Mouse (Mus musculus) Muller cell, postnatal 12 days (primary cell): ENCODE results near the gene 6430550D23Rik.

Experiments used
- DNase-seq: peaks from one replicate; pipeline ENCODE4 v3.0.0-alpha.2; 2015; ENCODE audit errors: inconsistent ontology term

6430550D23Rik gene

DNA sequence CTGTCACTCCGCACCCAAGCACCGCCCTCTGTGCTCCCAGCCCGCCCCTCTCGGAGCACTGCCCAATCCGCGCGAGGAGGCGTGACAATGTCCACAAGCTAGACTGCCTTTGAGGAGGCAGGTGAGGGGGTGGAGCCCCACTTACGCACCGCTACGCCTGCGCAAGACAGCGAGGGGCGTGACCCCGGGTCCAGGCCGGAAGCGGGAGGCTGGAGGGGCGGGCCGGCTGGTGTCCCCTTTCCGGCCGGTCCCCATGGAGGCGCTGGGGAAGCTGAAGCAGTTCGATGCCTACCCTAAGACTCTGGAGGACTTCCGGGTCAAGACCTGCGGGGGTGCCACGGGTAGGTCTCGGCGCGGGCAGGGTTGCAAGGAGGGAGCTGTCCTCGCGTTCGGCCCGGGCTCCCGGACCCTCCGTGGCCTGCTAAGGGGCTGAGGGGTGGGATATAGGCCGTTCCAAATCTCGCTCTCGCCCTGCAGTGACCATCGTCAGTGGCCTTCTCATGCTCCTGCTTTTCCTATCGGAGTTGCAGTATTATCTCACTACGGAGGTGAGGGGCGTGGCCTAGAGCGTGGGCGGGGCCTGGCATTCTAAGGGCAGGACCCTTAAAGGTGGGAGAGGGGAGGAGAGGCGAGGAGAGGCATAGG lies at the start of gene 6430550D23Rik, which contains the start of gene Ergic3:
Gene 6430550D23Rik (minus strand): TSS at position 90 of the 645 bp plus-strand sequence.
Gene Ergic3 (plus strand): TSS at position 158 of the 645 bp plus-strand sequence.
- peak; percentile 99 for DNase-seq

DNA sequence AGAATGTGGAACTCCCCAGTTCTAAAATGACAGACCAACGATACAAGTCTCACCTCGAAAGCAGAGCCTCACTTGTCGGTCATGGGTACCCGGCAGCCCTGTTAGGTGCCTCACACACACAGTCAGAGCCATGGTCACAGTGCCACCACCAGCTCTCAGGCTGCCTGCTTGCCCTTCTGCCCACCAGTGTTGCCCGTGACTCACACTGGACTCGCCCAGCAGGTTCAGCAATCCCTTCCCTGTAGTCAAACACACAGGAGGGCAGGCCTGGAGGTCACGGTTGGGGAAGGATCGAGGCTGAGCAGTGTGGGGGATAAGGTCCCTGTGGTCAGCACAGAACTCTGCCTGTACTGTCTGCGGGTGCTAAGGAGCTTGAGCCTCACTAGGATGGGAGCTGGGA lies 45.0 kb upstream of the 6430550D23Rik start, which contains the start of gene Fer1l4:
Gene Fer1l4 (minus strand): TSS at position 132 of the 400 bp plus-strand sequence.
- DNase-seq, result no peak

DNA sequence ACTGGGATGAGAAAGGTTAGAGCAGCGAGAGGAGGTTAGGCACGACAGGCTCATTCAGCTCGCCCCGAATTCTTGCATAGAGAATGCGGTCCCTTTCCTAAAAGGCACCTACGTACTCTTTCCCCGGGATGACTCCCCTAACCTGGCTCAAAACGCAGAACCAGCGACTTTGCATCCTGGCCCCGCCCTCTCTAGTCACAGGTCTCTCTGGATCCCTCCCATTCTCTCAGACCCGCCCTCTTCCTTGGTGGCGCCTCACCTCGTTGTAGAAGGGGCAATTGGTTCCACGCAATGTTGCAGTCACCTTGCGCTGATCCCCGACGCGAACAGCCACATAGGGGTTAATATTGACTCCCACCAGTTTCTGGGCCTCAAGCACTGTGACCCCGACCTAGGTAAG lies 40.2 kb upstream of the 6430550D23Rik start:
- DNase-seq, result no peak

DNA sequence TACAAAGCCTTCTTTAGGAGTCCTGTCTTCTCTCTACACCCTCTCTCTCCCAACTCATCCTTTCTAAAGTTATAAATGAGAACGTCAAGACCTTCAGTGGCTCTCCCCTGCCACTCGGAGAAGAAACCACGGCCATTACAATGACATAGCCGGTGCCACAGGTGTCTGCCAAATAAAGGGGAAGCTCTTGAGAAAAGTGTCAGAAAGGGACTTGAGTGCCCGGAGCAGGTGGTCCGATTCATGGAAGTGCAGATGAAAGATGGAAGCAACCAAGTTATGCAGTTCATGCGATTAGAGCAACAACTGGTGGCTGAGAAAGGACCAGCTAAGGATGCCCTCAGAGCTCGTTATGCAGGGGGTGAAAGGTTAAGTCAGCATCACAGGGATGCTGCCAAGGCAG lies 35.1 kb upstream of the 6430550D23Rik start:
- no peak for DNase-seq

DNA sequence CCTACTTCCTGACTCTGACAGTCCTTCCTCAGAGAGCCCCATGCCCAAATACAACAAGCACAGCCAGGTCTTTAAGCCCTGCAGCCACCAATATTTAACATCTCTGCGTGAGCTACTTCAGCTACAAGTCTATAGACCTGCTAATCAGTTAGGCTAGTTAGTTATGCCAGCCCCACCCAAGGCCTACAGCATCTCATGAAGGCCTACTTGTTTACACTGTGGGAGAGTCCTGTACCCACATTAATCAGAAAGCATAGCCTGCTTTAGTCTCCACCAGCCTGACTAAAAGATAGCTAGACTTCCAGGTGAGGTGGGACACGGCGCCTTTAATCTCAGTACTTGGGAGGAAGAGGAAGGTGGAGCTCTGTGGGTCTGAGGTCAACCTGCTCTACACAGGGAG lies 31.6 kb upstream of the 6430550D23Rik start:
- no peak for DNase-seq

DNA sequence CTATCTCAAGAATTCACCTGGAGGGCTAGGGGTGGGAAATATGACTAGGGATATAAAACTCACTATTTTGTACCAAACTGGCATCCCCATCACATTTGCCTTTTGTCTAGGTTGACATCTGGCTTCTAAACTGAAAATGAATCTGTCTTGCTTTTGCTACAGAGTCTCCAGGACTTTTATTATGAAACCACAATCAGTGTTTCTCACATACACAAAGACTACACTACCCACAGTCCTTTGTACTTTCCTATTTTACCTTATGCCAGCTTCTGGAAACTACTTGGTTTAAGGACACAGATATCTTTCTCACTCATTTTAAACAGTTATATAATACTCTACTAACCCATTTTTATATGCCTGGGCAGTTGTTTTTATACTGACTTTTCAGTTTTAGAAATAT lies 17.7 kb upstream of the 6430550D23Rik start:
- DNase-seq, result no peak

DNA sequence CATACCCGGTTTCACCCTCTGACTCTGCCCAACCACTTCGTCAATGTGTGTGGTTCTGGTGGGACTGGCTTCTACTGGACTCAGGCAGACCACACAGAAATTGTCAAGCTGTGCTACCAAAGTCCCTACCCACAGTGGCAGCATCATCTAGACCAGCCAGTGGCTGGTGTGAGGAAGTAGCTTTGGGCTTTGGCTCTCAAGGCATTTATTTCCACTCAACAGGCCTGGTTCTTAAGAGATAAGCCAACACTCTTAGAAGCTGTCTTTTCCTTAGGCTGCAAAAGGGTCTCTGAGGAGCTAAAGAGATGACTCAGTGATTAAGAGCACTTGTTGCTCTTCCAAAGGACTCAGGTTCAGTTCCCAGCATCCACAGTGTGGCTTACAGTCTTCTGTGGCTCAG lies 14.0 kb upstream of the 6430550D23Rik start:
- DNase-seq, result no peak

DNA sequence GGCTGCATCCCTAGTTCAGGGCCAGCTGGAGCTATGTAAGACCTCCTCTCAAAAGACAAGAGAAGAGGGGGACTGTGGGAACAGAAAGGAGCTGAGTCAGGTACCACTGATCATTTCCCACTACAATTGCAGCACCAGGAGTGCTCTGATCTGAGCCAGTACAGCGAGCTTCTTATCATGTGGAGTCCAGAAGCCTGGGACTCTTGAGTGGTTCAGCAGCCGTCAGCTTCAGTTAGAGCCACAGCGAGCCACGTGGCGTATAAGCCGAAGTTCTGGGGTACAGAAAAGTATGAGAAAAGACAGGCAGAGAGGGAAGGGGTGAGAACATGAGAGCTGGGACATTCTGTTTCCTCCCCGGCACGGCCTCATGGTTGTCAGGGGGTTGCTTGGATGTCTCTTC lies 13.4 kb upstream of the 6430550D23Rik start:
- DNase-seq, result no peak

DNA sequence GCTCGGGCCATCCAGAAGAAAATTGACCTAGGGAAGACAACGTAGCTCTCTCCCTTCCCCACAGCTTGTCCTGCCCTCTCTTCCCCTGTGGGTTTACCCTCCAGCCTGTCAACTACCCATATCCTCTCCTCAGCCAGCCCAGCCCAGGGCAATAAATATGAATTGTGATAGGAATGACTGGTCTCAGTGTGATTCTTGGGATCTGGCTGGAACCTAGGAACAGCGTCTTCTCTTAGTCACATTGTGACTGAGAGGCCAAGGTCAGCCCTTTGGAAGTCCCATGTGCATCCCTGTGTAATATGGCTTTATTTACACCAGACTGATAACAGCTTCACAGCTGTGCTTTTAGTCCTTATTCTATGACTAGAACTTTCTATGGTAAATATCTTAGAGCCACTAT lies 10.3 kb upstream of the 6430550D23Rik start:
- no peak for DNase-seq

DNA sequence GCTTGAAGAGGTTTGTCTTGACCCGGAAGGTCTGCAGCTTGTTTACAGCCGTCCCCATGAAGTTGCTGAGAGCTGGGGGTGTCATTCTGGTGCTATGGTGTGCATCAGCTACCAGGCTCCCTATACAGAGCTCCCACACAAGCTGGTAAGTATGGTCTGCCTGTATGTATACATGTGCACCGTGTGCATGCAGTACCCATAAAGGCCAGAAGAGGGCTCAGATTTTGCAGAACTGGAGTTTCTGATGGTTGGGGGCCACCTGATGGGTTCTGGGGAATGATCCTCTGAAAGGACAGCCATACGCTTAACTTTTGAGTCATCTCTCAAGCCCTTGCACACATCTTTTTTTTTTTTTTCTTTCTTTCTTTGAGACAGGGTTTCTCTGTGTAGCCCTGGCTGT lies 2.4 kb downstream of the 6430550D23Rik start:
- DNase-seq, result no peak

DNA sequence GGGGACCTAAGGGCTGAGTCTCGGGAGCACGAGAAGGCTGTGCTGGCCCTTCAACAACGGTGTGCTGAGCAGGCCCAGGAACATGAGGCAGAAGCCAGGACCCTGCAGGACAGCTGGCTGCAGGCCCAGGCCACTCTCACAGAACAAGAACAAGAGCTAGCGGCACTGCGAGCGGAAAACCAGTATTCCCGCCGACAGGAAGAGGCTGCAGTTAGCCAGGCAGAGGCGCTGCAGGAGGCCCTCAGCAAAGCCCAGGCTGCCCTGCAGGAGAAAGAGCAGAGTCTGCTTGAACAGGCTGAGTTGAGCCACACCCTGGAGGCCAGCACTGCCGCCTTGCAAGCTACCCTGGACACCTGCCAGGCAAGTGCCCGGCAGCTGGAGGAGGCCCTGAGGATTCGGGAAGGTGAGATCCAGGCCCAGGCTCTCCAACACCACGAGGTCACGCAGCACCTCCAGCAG lies 15.9 kb downstream of the 6430550D23Rik start:
- peak; percentile 43 for DNase-seq

DNA sequence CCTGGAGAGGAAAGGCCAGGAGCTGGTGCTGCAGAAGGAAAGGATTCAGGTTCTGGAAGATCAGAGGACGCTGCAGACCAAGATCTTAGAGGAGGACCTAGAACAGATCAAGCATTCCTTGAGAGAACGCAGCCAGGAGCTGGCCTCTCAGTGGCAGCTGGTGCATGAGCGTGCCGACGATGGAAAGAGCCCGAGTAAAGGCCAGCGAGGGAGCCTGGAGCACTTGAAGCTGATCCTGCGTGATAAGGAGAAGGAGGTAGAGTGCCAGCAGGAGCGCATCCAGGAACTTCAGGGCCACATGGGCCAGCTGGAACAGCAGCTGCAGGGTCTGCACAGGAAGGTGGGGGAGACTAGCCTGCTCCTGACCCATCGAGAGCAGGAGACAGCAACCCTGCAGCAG lies 16.6 kb downstream of the 6430550D23Rik start:
- no peak for DNase-seq

DNA sequence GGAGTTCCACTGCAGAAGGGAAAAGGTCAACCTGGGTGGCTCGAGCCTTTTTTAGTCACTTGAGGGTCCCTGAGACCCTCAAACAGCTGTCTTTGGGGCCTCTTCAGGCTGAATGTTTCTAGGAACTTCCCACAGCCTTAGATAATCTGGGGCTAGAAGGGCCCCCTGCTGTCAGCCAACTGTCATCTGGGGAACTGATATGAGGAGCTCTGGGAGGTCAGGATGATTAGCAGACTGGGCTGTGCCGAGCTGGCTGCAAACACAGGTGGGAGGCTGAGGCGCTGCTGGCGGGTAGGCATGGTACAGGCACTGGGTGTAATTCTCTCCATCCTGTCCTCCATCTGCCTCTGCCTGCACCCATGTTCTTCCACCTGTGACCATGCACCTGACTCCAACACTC lies 18.7 kb downstream of the 6430550D23Rik start:
- DNase-seq, result no peak

DNA sequence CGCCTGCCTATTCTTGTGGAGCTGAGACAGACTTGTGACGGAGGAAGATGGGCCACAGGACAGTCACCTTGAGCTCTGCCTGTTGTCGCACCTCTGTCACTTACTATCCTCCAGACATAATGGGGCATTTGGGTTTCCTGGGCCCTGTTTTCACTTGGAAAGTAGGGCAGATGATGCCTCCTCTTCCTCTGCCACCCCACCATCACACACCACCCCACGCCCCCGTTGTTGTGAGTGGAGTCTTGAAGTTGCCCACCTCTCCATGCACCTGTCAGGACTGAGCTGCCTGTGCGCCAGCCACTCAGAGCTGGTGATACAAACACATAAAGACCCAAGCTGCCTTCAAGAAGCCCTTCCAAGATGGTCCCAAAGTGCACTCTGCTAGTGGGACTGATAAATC lies 20.6 kb downstream of the 6430550D23Rik start:
- no peak for DNase-seq

DNA sequence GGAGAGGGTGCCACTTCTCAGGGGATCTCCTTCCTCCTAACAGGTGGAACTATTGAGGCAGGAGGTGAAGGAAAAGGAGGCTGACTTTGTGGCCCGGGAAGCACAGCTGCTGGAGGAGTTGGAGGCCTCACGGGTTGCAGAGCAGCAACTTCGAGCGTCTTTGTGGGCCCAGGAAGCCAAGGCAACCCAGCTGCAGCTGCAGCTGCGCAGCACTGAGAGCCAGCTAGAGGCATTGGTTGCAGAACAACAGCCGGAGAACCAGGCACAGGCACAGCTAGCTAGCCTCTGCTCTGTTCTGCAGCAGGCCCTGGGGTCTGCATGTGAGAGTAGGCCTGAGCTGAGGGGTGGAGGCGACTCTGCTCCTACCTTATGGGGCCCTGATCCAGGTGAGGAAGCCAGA lies 22.0 kb downstream of the 6430550D23Rik start:
- DNase-seq, result no peak

DNA sequence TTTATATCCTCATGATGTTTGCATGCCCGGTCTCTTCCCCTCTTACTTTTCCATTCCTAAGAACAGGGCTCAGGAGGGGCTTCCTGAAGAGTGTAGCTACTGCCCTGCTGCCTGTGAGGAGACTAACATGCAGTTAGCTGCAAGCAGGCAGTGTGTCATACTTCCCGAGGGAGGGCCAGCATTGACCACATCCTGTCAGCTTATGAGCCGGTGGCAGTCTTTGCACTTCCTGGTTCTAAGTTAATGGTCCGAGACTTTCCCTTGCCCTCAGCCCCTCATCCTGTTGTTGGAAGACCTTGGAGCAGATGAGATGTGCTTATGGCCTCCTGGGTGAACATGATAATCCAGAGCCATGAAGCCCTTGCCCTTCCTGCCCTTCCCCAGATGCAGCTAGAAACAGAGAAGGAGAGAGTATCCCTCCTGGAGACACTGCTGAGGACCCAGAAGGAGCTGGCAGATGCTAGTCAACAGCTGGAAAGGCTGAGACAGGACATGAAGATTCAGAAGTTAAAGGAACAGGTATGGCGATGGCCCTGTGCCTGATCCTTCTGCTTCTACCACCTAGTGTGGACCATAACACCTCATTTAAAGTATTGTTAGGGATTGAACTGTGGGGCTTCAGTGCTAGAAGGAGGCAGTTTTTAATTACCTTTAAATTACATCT lies 28.3 kb downstream of the 6430550D23Rik start:
- no peak for DNase-seq

DNA sequence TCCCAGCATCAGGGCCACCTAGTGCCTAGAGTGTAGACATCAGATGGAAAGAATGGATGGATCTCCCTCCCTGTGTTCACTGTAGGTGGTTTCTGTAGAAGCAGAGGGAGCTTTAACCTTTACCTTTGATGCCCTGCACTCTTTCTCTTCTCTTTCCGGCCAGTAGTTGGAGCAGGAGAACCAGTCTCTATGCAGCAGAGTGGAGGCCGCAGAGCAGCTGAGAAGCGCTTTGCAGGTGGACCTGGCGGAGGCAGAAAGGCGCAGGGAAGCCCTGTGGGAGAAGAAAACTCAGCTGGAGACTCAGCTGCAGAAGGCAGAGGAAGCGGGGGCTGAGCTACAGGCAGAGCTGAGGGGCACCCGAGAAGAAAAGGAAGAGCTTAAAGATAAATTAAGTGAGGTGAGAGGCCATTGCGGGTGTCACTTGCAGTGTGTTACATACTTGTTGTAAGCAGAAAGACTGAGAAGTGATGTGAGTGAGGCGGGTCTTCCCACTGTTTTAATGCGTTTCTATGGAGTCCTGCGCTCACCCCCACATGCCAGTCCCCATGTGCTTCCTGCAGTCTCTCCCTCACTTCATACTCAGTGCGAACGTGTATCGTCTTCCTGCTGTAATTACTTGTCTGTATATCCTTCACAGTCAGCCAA lies 33.6 kb downstream of the 6430550D23Rik start:
- DNase-seq, result no peak

DNA sequence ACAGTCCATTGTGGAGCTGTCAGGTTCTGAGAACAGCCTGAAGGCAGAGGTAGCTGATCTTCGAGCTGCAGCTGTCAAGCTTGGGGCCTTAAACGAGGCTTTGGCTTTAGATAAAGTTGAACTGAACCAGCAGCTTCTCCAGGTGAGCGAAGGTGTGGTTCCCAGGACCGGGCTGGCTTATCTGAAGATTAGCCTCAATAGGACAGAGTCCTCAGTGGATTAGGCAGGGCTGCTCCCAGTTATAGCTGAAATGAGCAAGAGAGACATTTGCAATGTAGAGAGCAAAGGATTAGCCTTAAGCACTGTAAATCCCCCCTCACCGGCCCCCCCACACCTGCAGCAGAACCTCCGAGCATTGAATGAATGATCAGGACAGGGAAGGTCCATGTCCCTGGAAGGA lies 34.4 kb downstream of the 6430550D23Rik start:
- no peak for DNase-seq

DNA sequence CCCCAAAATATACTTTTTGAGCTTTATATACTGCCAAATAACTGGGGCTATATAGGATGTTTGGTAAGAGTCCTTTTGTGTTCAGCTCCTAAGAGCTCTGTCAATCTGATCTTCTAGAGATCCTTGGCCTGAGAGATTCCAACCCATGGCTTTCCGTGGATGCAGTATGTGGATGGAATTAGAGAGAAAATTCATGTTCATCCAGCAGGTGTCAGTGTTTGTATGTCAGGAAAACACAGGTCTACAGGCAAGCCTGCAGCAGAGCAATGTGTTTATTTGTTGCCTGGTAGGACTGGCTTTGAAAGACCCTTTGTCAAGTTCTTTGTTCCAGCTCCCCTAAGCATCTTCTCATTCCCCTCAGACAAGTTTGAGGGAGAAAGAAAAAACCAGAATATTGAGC lies 44.8 kb downstream of the 6430550D23Rik start:
- DNase-seq, result no peak

DNA sequence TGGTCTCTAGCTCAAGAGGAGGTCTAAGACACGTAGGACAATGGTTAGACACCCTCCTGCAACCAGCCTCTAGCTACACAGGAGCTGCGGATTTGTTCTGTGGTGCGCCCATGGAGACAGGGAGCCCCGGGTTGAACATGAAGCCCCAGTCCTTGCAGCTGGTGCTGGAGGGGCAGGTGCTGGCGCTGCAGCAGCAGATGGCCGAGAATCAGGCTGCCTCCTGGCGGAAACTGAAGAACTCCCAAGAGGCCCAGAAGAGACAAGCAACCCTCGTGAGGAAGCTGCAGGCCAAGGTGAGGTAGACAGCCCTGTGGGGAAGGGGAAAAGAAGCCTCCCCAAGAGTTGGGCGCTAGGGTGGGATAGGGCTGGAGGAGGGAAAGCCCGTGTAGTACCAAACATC lies 45.9 kb downstream of the 6430550D23Rik start:
- DNase-seq, result no peak

DNA sequence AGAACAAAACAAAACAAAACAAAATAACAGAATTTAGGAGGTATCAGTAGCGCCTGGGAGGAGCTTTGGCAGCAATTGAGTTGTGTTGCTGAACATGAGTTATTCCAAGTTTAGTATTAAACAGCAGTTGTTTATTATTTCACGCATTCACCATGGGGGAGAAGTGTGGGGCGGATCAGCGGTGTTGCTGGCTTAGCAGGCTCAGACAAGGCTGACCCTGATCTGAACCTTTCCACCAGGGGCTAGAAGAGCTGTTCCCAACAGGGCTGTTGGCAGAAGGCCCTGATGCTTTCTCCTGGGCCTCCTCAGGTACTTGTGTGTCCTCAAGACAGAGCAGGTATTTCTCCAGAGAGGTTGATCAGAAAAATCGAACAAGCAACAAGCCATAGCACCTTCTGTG lies 47.8 kb downstream of the 6430550D23Rik start:
- no peak for DNase-seq

DNA sequence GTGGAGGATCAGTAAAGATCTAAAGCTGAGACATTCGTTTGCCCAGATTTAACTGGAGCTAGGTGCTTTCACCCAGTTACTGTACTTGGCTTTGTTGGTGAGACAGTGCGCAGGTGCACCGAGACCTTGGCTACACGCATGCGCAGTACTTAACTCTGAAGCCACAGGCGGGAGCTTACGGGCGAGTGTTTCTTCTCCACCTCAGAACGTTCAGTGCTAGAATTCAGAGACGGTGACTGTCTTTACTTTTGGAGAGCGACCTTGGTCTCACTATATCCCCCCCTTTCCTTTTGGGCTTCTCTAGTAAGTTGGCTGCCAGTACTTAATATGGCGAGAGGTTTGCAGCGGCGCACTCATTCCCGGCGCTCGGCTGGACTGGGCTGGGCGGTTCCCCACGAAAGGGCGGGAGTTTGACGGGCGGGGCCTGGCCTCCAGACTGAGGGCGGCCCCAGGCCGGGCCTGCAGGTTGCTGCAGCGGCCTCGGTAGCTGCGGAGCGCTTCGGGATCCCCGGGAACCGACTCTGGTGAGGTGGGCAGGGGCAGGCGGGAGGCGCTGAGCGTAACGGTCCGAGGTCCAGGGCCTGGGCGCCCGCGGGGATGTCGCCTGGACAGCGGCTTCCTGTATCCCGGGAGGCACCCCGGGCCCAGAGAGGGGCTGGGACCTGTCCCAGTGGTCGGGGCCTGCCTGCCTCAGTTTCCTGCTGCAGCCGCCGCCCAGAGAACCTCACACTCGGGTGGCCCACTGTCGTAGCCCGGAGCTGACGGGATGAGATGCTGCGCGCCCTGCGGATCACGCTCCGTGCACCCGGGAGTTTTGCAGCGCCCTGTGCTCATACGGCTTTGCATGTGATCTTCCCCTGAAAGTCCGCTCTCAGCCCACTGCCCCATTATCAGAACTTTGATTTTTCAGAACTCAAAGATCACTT lies 51.4 kb downstream of the 6430550D23Rik start, which contains the start of gene Cep250:
Gene Cep250 (plus strand): TSS at position 325 of the 926 bp plus-strand sequence.
- peak; percentile 95 for DNase-seq
